Mouse (Mus musculus) stomach, adult 2 months (tissue): Measurements from ENCODE around the gene Tpgs1. TPM values are rescaled to one million over a fixed set of nuclear protein-coding genes. Genes with fewer than 3 reads are reported as not detected.

ENCODE experiments used
- polyA plus RNA-seq: library from polyadenylated mRNA; depleted of rRNA; stranded (reverse); fragments of >200 nt; gene quantifications from 2 replicates; pipeline ENCODE4 v1.2.3, GENCODE M21; 2012; rRNA removed

The Tpgs1 gene
- polyA plus RNA-seq: 46.3 and 70.6 TPM in 2 replicates

DNA sequence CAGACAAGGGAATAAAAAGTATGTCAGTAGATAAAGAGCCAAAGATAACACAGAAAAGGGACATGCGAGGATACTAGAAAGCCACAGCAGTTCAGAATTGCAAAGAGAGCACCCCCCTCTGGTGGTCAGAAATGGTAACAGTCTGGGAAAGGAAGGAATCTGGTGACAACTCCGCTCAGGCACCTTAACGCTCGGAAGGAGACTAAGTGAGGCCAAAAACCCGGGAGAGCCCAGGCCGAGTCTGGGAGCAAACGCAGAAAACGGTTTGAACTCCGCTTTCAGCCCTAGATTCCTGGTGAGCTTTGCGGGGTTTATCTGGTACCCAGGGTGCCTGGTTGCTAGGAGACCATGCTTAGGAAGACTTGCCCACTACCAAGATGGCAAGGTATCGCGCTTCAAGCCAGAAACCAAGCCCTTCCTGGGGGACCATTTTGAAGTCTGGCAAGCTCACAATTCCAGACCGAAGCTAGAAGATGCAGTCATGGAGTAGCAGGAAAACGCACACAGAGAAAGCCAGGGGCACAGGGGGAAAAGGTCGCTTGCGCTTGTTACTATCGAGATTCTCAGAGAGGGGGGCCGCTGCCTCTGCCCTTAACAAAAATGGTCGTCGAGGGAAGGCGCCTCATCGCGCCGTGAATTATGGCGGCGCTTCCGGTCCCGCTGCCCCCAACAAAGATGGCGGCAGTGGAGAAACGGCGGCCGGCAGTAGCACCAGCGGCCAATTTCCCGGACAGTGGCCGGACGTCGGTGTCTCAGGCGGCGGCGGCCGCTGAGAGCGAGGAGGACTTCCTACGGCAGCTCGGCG, at the start of gene Tpgs1:
TSS of gene Tpgs1 (plus strand) at position 599 of the 805 bp plus-strand sequence.

DNA sequence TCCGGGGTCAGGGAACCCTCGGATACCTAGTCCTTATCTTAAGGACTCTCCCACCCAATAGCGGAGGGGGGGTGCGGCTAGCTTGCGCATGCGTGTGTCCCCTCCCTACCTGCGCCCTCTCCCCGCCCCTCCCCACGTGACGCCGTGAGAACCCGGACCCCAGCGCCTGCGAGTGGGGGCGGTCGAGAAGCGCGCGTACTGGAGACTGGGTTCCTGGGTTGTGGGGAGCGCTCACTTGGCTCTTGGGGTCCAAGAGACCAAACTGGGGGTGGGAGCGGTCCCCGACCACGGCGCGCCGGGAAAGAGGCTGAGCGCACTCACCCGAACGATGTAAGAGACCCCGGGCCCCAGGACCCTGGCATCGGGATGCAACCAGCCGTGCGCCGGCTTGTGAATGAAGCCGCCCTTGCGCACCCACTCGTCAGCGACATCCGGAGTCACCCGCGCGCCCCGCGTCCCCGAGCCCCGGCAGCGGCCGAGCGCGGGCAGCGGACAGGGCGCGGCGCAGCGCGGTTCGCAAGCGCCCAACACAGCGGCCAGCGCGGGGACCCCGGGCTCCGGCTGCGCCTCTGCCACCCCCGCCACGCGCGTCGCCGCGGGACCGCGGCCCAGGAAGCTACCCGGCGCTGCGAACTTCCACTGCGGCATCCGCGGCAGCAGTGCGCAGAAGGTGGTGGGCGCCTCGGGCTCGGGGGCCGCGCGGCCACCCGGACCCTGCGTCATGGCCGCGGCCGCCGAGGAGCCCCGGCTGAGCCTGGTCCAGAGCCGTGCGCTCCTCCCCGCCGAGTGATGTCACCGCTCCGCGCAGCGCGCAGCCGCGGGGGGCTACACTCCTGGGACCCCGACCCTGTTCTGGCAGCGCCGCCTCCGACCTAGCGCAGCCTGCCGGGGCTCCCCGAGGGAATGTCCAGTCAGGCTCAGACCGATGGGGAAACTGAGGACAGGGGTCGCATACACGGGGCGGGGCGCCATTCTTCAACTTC, 31.8 kb upstream of the Tpgs1 start, which contains the start of gene Shc2:
TSS of gene Shc2 (minus strand) at position 791 of the 983 bp plus-strand sequence.

DNA sequence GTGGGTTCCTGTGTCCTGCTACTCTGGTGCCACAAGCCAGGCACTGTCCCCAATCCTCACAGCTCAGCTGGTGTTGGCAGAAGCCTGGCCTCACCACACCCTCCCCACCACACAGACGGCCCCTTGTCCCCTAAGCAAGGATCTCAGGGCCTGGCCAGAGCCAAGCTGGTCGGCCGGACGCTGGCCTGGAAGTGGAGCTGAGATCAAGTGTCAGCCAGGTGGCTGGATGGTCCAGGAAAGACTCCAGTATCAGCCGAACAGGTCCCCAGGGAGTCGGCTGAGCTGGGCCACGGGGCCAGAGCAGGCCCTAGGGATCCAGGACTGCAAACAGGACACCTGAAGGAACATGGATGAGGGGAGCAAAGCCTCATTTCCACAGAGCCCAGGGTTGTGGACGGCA, 23.5 kb upstream of the Tpgs1 start, which contains the start of gene Odf3l2:
TSS of gene Odf3l2 (minus strand) at position 28 of the 400 bp plus-strand sequence.

DNA sequence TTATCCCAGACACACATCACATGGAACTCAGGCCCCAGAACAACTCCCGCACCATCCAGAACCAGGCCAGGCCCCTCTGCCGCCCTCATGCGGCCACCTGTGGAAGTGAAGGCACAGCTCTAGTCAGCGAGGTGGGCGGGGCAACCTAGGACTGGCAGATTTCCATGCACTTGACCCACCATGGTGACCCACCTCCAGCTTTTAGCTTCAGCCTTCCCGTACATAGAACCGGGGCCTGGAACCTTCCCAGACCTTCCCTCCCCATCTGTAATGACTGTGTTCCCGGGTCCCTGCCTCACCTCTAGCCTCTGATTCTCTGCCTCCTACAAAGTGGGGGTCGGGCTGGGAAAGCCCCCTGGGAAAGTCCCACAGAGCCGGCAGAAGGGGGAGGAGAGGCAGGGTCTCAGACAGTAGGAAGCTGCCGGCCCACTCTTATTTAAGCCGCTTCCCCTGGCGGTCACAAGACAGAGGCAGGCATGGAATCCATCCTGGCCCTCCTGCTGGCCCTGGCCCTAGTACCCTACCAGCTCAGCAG, 5.0 kb upstream of the Tpgs1 start, which contains the start of gene Madcam1:
TSS of gene Madcam1 (plus strand) at position 429 of the 535 bp plus-strand sequence.

DNA sequence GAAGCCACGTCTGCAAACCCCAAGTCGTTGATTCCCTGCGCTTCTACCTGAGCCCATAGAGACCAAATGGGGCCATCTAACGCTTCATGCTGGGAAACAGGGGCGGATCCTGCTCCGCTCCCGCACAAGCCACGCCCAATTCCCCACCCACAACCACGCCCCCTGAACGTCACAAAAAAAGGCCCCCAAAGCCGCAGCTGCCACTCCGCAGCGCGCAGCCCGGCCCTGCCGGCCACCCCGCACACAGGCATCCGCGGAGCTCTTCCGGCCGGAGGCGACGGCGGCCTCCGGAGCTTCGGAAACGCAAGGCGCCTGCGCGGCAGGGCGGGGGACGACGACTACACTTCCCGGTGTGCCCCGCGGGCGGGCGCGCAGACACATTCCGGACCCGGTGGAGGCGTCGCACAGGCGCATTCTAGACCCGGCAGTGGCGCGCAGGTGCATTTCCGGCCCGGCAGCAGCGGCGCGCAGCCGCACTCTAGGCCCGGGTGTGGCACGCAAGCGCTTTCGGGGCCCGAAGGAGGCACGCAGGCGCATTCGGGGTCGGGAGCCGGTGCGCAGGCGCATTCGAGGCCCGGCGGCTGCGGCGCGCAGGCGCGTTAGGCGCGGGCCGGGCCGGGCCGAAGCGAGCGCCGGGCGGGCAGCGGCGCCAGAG, 12.5 kb downstream of the Tpgs1 start, which contains the start of gene Cdc34:
TSS of gene Cdc34 (plus strand) at position 605 of the 655 bp plus-strand sequence.

DNA sequence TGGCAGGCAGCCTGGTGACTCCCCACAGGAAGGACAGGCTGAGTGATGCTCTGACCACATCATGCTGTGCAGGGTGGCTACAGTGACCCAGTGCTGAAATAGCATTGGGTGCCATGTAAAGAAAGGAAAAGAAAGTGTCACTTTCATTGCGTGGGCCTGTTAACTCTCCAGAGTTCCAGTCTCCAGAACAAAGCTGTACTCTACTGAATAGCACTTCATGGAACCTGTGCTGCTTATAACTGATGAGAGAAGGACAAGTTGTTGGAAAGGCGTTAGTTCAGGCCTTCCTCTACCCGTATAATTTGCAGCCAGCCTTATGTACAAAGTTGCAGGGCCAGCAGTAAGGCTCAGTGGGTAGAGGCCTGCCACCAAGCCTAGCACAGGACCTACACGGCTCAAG, 19.6 kb downstream of the Tpgs1 start, which contains the start of gene Gzmm:
TSS of gene Gzmm (plus strand) at position 301 of the 400 bp plus-strand sequence.

DNA sequence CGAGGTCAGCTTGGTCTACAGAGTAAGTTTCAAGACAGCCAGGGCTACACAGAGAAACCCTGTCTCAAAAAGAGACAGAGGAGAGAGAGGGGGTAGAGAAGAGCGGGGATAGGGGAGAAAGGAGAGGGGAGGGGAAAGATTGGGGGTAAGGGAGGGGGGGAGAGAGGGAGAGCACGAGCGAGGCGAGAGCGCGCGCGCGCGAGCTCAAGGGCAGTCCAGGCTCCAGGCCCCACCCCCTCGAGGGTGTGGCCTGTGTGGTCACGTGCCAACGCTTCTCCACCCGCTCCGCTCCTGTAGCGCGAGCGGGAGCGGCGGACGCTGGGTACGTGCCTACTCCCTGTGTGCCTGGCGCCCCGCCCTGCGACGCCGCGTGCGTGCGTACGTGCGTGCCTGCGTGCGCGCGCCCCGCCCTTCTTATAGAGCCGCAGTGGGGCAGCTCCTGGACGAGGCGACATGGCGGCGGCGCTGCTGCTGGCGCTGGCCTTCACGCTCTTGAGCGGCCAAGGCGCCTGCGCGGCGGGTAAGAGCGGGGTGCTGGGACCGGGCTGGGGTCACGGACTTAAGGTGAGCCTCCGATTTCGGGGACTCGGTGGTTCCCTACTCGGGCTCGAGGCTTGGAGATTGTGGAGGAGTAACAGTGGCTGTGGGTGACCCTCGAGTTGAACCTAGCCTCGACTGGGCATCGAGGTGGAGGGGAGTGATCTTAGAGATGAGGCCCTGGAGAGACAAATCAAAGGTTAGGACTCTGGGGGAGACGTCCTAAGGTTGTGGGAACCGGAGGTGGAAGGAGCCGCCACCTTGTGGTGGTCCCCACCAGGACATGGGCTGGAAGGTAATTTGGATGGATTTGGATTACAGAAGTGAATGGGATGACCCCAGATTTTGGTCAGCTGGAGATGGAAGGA, 35.1 kb downstream of the Tpgs1 start, which contains the start of gene Bsg:
TSS of gene Bsg (plus strand) at position 427 of the 905 bp plus-strand sequence.

DNA sequence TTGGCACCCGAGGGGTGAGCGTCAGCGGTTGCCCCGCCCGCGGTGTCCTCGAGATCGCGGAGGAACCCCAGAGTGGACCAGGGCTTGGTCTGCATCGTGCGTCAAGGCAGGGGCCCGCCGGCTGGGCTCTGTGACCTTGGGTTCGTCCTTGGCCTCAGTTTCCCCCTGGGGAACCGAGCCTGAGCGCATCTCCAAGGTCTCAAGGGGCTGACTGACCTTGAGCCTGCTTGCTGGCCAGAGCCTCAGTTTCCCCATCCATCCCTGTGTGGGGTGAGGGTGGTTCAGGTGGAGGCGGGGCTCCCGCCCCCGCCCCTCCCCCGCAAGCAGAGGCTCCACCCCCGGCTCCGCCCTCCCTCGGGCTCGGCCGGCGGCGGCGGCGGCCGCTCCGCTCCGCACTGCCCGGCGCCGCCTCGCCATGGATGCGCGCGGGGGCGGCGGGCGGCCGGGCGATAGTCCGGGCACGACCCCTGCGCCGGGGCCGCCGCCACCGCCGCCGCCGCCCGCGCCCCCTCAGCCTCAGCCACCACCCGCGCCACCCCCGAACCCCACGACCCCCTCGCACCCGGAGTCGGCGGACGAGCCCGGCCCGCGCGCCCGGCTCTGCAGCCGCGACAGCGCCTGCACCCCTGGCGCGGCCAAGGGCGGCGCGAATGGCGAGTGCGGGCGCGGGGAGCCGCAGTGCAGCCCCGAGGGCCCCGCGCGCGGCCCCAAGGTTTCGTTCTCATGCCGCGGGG, 47.3 kb downstream of the Tpgs1 start, which contains the start of gene Hcn2:
TSS of gene Hcn2 (plus strand) at position 381 of the 734 bp plus-strand sequence.

Other genes with a start within 250 kb of the Tpgs1 start
- not detected in 2 replicates for gene Vmn2r83, start 200.6 kb upstream of the Tpgs1 start, polyA plus RNA-seq
- 78.7 and 106 TPM in 2 replicates for gene Plpp2, start 135.6 kb upstream of the Tpgs1 start, polyA plus RNA-seq
- gene Mier2, start 114.2 kb upstream of the Tpgs1 start, polyA plus RNA-seq: 60.5 and 88.5 TPM in 2 replicates
- gene Theg, start 82.0 kb upstream of the Tpgs1 start, polyA plus RNA-seq: not detected in 2 replicates
- 0.13 and 0.18 TPM in 2 replicates for gene C2cd4c, start 55.3 kb upstream of the Tpgs1 start, polyA plus RNA-seq
- 1.6 TPM in 2 replicates for gene Shc2, start 31.5 kb upstream of the Tpgs1 start, polyA plus RNA-seq
- not detected in 2 replicates for gene Odf3l2, start 23.6 kb upstream of the Tpgs1 start, polyA plus RNA-seq
- 2.3 and 3.5 TPM in 2 replicates for gene Madcam1, start 4.8 kb upstream of the Tpgs1 start, polyA plus RNA-seq
- gene Cdc34, start 12.8 kb downstream of the Tpgs1 start, polyA plus RNA-seq: 128 and 187 TPM in 2 replicates
- gene Gzmm, start 19.7 kb downstream of the Tpgs1 start, polyA plus RNA-seq: 0.40 and 0.49 TPM in 2 replicates
- gene Bsg, start 35.1 kb downstream of the Tpgs1 start, polyA plus RNA-seq: 297 and 403 TPM in 2 replicates
- 4.5 and 13.1 TPM in 2 replicates for gene Hcn2, start 47.3 kb downstream of the Tpgs1 start, polyA plus RNA-seq
- 31.4 and 34.4 TPM in 2 replicates for gene Polrmt, start 77.2 kb downstream of the Tpgs1 start, polyA plus RNA-seq
- gene Fgf22, start 85.7 kb downstream of the Tpgs1 start, polyA plus RNA-seq: 1.4 and 3.3 TPM in 2 replicates
- gene Rnf126, start 97.6 kb downstream of the Tpgs1 start, polyA plus RNA-seq: 95.5 and 175 TPM in 2 replicates
- 20.3 and 35.5 TPM in 2 replicates for gene Fstl3, start 107.9 kb downstream of the Tpgs1 start, polyA plus RNA-seq
- 0.06 TPM in 1 of 2 replicates, not detected in the other for gene Prss57, start 121.6 kb downstream of the Tpgs1 start, polyA plus RNA-seq
- 22.1 and 34.0 TPM in 2 replicates for gene Palm, start 124.2 kb downstream of the Tpgs1 start, polyA plus RNA-seq
- gene Misp, start 151.6 kb downstream of the Tpgs1 start, polyA plus RNA-seq: 27.0 and 27.4 TPM in 2 replicates
- 94.3 and 115 TPM in 2 replicates for gene Ptbp1, start 185.1 kb downstream of the Tpgs1 start, polyA plus RNA-seq
- 0.53 and 0.74 TPM in 2 replicates for gene Prtn3, start 205.1 kb downstream of the Tpgs1 start, polyA plus RNA-seq
- gene Plppr3, start 205.3 kb downstream of the Tpgs1 start, polyA plus RNA-seq: 1.6 and 2.0 TPM in 2 replicates
- gene Elane, start 216.9 kb downstream of the Tpgs1 start, polyA plus RNA-seq: 0.06 TPM in 1 of 2 replicates, not detected in the other
- 72.2 and 178 TPM in 2 replicates for gene Cfd, start 221.5 kb downstream of the Tpgs1 start, polyA plus RNA-seq
- gene Med16, start 239.6 kb downstream of the Tpgs1 start, polyA plus RNA-seq: 32.6 and 42.6 TPM in 2 replicates
- not detected in 2 replicates for gene Gm26602, start 241.5 kb downstream of the Tpgs1 start, polyA plus RNA-seq
- 7.4 and 9.7 TPM in 2 replicates for gene Kiss1r, start 247.6 kb downstream of the Tpgs1 start, polyA plus RNA-seq